Mouse (Mus musculus) cortical plate, adult 2 months (tissue): ENCODE measurements around the gene Tinag.

Experiments used
- CTCF ChIP-seq: fragments of 200-500 bp; IDR thresholded peaks from 2 replicates; pipeline ENCODE4 v1.5.1; 2011; ENCODE audit warnings: mild to moderate bottlenecking, control low read depth, low read length; ENCODE audit not compliant: insufficient read depth; ENCODE audit errors: extremely low read depth
- POLR2A ChIP-seq: fragments of 200-500 bp; IDR thresholded peaks from 2 replicates; pipeline ENCODE4 v1.6.1; 2011; ENCODE audit warnings: mild to moderate bottlenecking, low read length, control low read depth; ENCODE audit not compliant: insufficient read depth; ENCODE audit errors: extremely low read depth

GRCm38 (mm10) chr9:76934813-76935212, 110.8 kb downstream of the Tinag start:
- TF ChIP-seq CTCF: no peak
- TF ChIP-seq POLR2A: no peak
